Mouse (Mus musculus) heart, adult 2 months (tissue): Measurements from ENCODE around the gene Arih1.

Experiments used
- CTCF ChIP-seq: fragments of 200-600 bp; IDR thresholded peaks from 2 replicates; pipeline ENCODE4 v1.8.1; 2022; ENCODE audit warnings: antibody characterized with exemption, mild to moderate bottlenecking, moderate library complexity
- EP300 ChIP-seq: fragments of 200-500 bp; IDR thresholded peaks from 2 replicates; pipeline ENCODE4 v1.6.1; 2011; ENCODE audit warnings: low read depth, low read length, control low read depth; ENCODE audit not compliant: insufficient read depth

GRCm38 (mm10) chr9:59353253-59353639 is 133.2 kb downstream of the Arih1 start, which contains the start of gene Bbs4:
- TF ChIP-seq CTCF (peak; percentile 8; the same call in 1 of the 2 replicates), EP300 (0 out of 2 replicates have a peak, but pooled peaks have one; percentile 56)
